Comparison of ENCODE assay signal across 26 mouse cellular contexts in genomic region chr14:104356636-104357035, GRCm38 (mm10).
DNase-seq lines count a peak whose midpoint lies in the region; ATAC-seq lines count a peak whose summit lies in the region.
"Had no signal": no experiment of that assay in that cellular context is flagged by ENCODE, and none has a peak within 500 bp of the region (broad histone marks: within the 10 kb centered on the region; RNA-seq: fewer than 3 reads in every experiment).

No protein-coding gene starts in this region.

- H3K4me2 ChIP-seq in hindbrain, embryonic 15.5 days: no peak overlapping the region
- no peak overlapping the region for H3K4me2 ChIP-seq in hindbrain, embryonic 11.5 days (replicated peaks; ENCODE audit: low read depth, low read length)
- H3K4me2 ChIP-seq in midbrain, embryonic 16.5 days (ENCODE audit: low read length): no peak overlapping the region
- H3K4me2 ChIP-seq in forebrain, embryonic 16.5 days (ENCODE audit: low read length): no peak overlapping the region
- H3K4me2 ChIP-seq: embryonic facial prominence, embryonic 15.5 days; forebrain, embryonic 15.5 days; liver, embryonic 15.5 days; lung, embryonic 15.5 days; neural tube, embryonic 12.5 days had no signal

- no peaks in the 10 kb centered on the region for H3K36me3 ChIP-seq in hindbrain, embryonic 15.5 days
- H3K36me3 ChIP-seq in hindbrain, embryonic 11.5 days (ENCODE audit: control insufficient read depth, insufficient read depth, low read length): no peaks in the 10 kb centered on the region
- no peaks in the 10 kb centered on the region for H3K36me3 ChIP-seq in midbrain, embryonic 16.5 days (ENCODE audit: control insufficient read depth, insufficient read depth, low read length)
- H3K36me3 ChIP-seq in forebrain, embryonic 16.5 days (ENCODE audit: control insufficient read depth, insufficient read depth): no peaks in the 10 kb centered on the region
- H3K36me3 ChIP-seq: embryonic facial prominence, embryonic 15.5 days; forebrain, embryonic 15.5 days; heart, embryonic 10.5 days; limb, embryonic 10.5 days; liver, embryonic 15.5 days; lung, embryonic 15.5 days; neural tube, embryonic 12.5 days had no signal

- no peaks in the 10 kb centered on the region for H3K9me3 ChIP-seq in hindbrain, embryonic 15.5 days
- H3K9me3 ChIP-seq in hindbrain, embryonic 11.5 days (ENCODE audit: control insufficient read depth, low read length): no peaks in the 10 kb centered on the region
- H3K9me3 ChIP-seq in midbrain, embryonic 16.5 days (replicated peaks; ENCODE audit: control insufficient read depth, low read length, poor library complexity, severe bottlenecking): no peaks in the 10 kb centered on the region
- H3K9me3 ChIP-seq in forebrain, embryonic 16.5 days (ENCODE audit: control insufficient read depth, low read length): no peaks in the 10 kb centered on the region
- H3K9me3 ChIP-seq: embryonic facial prominence, embryonic 15.5 days; forebrain, embryonic 15.5 days; heart, embryonic 10.5 days; limb, embryonic 10.5 days; liver, embryonic 15.5 days; lung, embryonic 15.5 days; neural tube, embryonic 12.5 days had no signal

- H3K27ac ChIP-seq in hindbrain, embryonic 15.5 days (replicated peaks): no peak overlapping the region
- H3K27ac ChIP-seq in hindbrain, embryonic 11.5 days (ENCODE audit: low read depth, low read length): no peak overlapping the region
- H3K27ac ChIP-seq in midbrain, embryonic 16.5 days (ENCODE audit: low read length): no peak overlapping the region
- no peak overlapping the region for H3K27ac ChIP-seq in forebrain, embryonic 16.5 days (ENCODE audit: low read length)
- H3K27ac ChIP-seq: embryonic facial prominence, embryonic 15.5 days; forebrain, embryonic 15.5 days; heart, embryonic 10.5 days; kidney, postnatal 0 days; left cerebral cortex, adult 2 months; limb, embryonic 10.5 days; liver, embryonic 15.5 days; lung, embryonic 15.5 days; neural tube, embryonic 12.5 days had no signal

- peak; percentile 63; the same call in 1 of the 2 replicates for ATAC-seq in hindbrain, embryonic 15.5 days (ENCODE audit: low FRiP score, low read depth)
- no peak for ATAC-seq in hindbrain, embryonic 11.5 days (ENCODE audit: low FRiP score)
- peak; percentile 75; the same call in 1 of the 2 replicates for ATAC-seq in midbrain, embryonic 16.5 days
- no peak for ATAC-seq in activated CD4-positive, CD25-positive, alpha-beta regulatory T cell, adult 4 months
- no peak for ATAC-seq in forebrain, embryonic 16.5 days
- ATAC-seq: forebrain, embryonic 15.5 days had no signal

- peak; percentile 3 for DNase-seq in adrenal gland, postnatal 10 days
- no peak for DNase-seq in adrenal gland, postnatal 25 days
- no peak for DNase-seq in hindbrain, embryonic 11.5 days (ENCODE audit: low spot score)
- DNase-seq in ES-CJ7 (ENCODE audit: low read depth, low spot score): peak; percentile 1
- DNase-seq: adrenal gland, adult 2 months; cerebellum, postnatal 25 days; gastrocnemius, postnatal 10 days; kidney, adult 18-20 months; liver; lung, postnatal 36 days; thymus, adult 18-20 months; thymus, postnatal 36 days had no signal

- H3K4me3 ChIP-seq in hindbrain, embryonic 15.5 days: no peak overlapping the region
- no peak overlapping the region for H3K4me3 ChIP-seq in hindbrain, embryonic 11.5 days (ENCODE audit: low read depth, low read length)
- no peak overlapping the region for H3K4me3 ChIP-seq in midbrain, embryonic 16.5 days (ENCODE audit: low read depth, low read length)
- no peak overlapping the region for H3K4me3 ChIP-seq in forebrain, embryonic 16.5 days (replicated peaks; ENCODE audit: low read length)
- H3K4me3 ChIP-seq: embryonic facial prominence, embryonic 15.5 days; forebrain, embryonic 15.5 days; heart, embryonic 10.5 days; left cerebral cortex, adult 2 months; limb, embryonic 10.5 days; liver, embryonic 15.5 days; lung, embryonic 15.5 days; megakaryocyte, embryonic 14.5 days; neural tube, embryonic 12.5 days had no signal

- WGBS in hindbrain, embryonic 15.5 days: 61% methylated on average over 1 of the region's 1 CpGs
- 93% methylated on average over 1 of the region's 1 CpGs for WGBS in hindbrain, embryonic 11.5 days
- WGBS in midbrain, embryonic 16.5 days: 59% methylated on average over 1 of the region's 1 CpGs
- WGBS in forebrain, embryonic 16.5 days: 76% methylated on average over 1 of the region's 1 CpGs

- H3K9ac ChIP-seq in hindbrain, embryonic 15.5 days: no peak overlapping the region
- no peak overlapping the region for H3K9ac ChIP-seq in hindbrain, embryonic 11.5 days (ENCODE audit: low read depth, low read length)
- H3K9ac ChIP-seq in midbrain, embryonic 16.5 days (ENCODE audit: low read depth, low read length): no peak overlapping the region
- no peak overlapping the region for H3K9ac ChIP-seq in forebrain, embryonic 16.5 days (replicated peaks; ENCODE audit: low read depth, low read length)
- H3K9ac ChIP-seq: embryonic facial prominence, embryonic 15.5 days; forebrain, embryonic 15.5 days; liver, embryonic 15.5 days; lung, embryonic 15.5 days; neural tube, embryonic 12.5 days had no signal

- H3K4me1 ChIP-seq in hindbrain, embryonic 15.5 days (replicated peaks): no peaks in the 10 kb centered on the region
- no peaks in the 10 kb centered on the region for H3K4me1 ChIP-seq in hindbrain, embryonic 11.5 days (replicated peaks; ENCODE audit: control insufficient read depth, insufficient read depth, low read length)
- H3K4me1 ChIP-seq in midbrain, embryonic 16.5 days (ENCODE audit: control insufficient read depth, insufficient read depth, low read length): no peaks in the 10 kb centered on the region; the same call in 1 of the 2 replicates
- no peaks in the 10 kb centered on the region for H3K4me1 ChIP-seq in forebrain, embryonic 16.5 days (replicated peaks; ENCODE audit: control insufficient read depth, insufficient read depth, low read length)
- H3K4me1 ChIP-seq: embryonic facial prominence, embryonic 15.5 days; forebrain, embryonic 15.5 days; heart, embryonic 10.5 days; limb, embryonic 10.5 days; liver, embryonic 15.5 days; lung, embryonic 15.5 days; megakaryocyte, embryonic 14.5 days; neural tube, embryonic 12.5 days had no signal

- no peaks in the 10 kb centered on the region for H3K27me3 ChIP-seq in hindbrain, embryonic 15.5 days
- H3K27me3 ChIP-seq in hindbrain, embryonic 11.5 days (ENCODE audit: control insufficient read depth, insufficient read depth, low read length): no peaks in the 10 kb centered on the region
- H3K27me3 ChIP-seq in midbrain, embryonic 16.5 days (ENCODE audit: control insufficient read depth, insufficient read depth, low read depth, low read length): no peaks in the 10 kb centered on the region
- H3K27me3 ChIP-seq in forebrain, embryonic 16.5 days (replicated peaks; ENCODE audit: control insufficient read depth, insufficient read depth, low read length): no peaks in the 10 kb centered on the region
- H3K27me3 ChIP-seq: embryonic facial prominence, embryonic 15.5 days; forebrain, embryonic 15.5 days; liver, embryonic 15.5 days; lung, embryonic 15.5 days; megakaryocyte, embryonic 14.5 days; neural tube, embryonic 12.5 days had no signal

Comparison
In these comparisons a context has a peak if more than half of its experiments do, and no peak if none do; other contexts are left out.
1. DNase-seq: peak in adrenal gland, postnatal 10 days (single experiment) and ES-CJ7 (single experiment); none in adrenal gland, postnatal 25 days (single experiment) and hindbrain, embryonic 11.5 days (single experiment).
2. ATAC-seq: peak in hindbrain, embryonic 15.5 days (single experiment) and midbrain, embryonic 16.5 days (single experiment); none in hindbrain, embryonic 11.5 days (single experiment), activated CD4-positive, CD25-positive, alpha-beta regulatory T cell, adult 4 months (single experiment) and forebrain, embryonic 16.5 days (single experiment).